Mouse (Mus musculus): ENCODE measurements at regions not wholly inside any gene's neighbourhood (a gene's known extent, or its start where the extent isn't known, plus 50 kb on each side); places are given as distances from the start of the nearest gene placed in this dataset.

DNA sequence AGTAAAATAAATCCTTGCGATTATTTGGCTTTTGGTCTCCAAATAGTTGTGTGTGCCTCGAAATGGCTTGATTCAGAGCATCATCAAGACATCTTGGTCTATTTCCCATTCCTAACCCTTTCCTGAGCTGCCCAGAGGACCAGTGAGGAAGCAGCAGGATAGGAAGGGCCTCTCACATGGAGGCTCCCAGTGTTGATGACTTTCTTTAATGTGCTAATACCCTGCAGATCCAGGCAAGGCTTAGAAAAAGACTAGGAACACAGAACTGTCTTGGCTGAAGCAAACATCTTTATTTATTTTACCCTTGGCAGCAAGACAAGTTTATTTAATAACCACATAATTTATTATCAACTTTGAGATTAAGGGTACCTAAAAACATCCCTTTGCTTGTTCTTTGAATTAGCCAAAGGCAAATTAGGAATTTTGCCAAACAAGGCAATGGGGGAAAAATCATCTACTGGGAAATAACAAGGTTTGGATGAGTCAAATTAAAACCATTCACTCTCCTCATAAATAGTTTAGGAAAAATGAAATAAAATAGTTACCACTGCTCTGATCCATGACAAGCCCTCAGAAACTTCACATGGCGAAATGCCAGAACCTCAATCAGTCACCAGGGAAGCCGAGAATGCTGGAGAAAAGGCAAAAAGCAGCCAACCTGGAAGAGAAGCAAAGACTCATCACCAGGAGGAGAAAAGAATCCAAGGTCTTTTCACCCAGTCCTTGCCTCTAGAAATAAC lies 263.1 kb upstream of the 1700056E22Rik start:
- Histone ChIP-seq H3K9me3 (ENCODE audit: control insufficient read depth, insufficient read depth, low read depth, low read length) (no peaks in the 10 kb centered on the region), H3K4me3 (ENCODE audit: insufficient read depth in 1 of 2, low read depth in 1 of 2, low read length in 2 of 2, poor library complexity in 1 of 2, severe bottlenecking in 1 of 2) (no peak overlapping the region), H3K4me1 (ENCODE audit: control insufficient read depth in 2 of 2, insufficient read depth in 2 of 2, low read length in 2 of 2, poor library complexity in 1 of 2) (no peaks in the 10 kb centered on the region), H3K27ac (ENCODE audit: insufficient read depth, low read depth, low read length, poor library complexity, severe bottlenecking) (no peak overlapping the region), H3K9ac (ENCODE audit: insufficient read depth, low read depth, low read length, poor library complexity, severe bottlenecking) (no peak overlapping the region), H3K36me3 (ENCODE audit: control insufficient read depth, insufficient read depth, low read length, poor library complexity, severe bottlenecking) (no peaks in the 10 kb centered on the region)
- TF ChIP-seq HCFC1 (IDR thresholded peaks at IDR 0.05; ENCODE audit: borderline replicate concordance, insufficient read depth, low read length) (no peak), CHD2 (IDR thresholded peaks at IDR 0.05; ENCODE audit: low read depth, low read length) (no peak), ZNF384 (IDR thresholded peaks at IDR 0.05; ENCODE audit: low read depth, low read length) (no peak), MAFK (IDR thresholded peaks at IDR 0.05; ENCODE audit: insufficient read depth, low read depth, low read length) (no peak), ZC3H11A (IDR thresholded peaks at IDR 0.05; ENCODE audit: borderline replicate concordance, low read depth, low read length) (no peak)
- in situ Hi-C loops (cut with MboI; ENCODE audit: low sequenced_read_pairs in 2 of 2, unreplicated experiment in 2 of 2) = no loop called here
- DNase-seq (ENCODE audit: low read depth, low spot score) = no peak

DNA sequence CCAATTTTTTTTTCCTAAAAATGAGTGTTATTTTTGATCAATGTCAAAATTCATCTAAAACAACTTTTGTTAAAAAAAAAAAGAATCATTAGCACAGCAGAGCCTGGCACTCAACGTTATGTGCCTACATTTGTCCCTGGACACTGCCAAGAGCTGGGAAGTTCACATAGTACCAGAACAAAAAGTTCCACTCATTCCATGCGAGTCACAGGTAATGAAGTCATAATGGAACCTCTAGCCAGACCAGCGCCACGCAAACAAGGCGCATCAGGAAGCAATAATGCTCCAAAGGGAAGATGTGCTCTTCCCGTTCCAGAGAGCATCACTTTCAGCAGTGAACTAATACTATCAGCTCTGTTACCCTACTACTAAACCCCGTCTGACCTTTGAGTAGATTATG lies 257.0 kb upstream of the 1700056E22Rik start:
- H3K4me3 ChIP-seq (ENCODE audit: insufficient read depth in 1 of 2, low read depth in 1 of 2, low read length in 2 of 2, poor library complexity in 1 of 2, severe bottlenecking in 1 of 2) = no peak overlapping the region
- DNase-seq (ENCODE audit: low read depth, low spot score) = no peak
- no peaks in the 10 kb centered on the region for H3K36me3 ChIP-seq (ENCODE audit: control insufficient read depth, insufficient read depth, low read length, poor library complexity, severe bottlenecking)
- H3K4me1 ChIP-seq (ENCODE audit: control insufficient read depth in 2 of 2, insufficient read depth in 2 of 2, low read length in 2 of 2, poor library complexity in 1 of 2) = no peaks in the 10 kb centered on the region
- no peak overlapping the region for H3K9ac ChIP-seq (ENCODE audit: insufficient read depth, low read depth, low read length, poor library complexity, severe bottlenecking)
- in situ Hi-C loops (cut with MboI; ENCODE audit: low sequenced_read_pairs in 2 of 2, unreplicated experiment in 2 of 2) = no loop called here
- H3K27ac ChIP-seq (ENCODE audit: insufficient read depth, low read depth, low read length, poor library complexity, severe bottlenecking) = no peak overlapping the region
- H3K9me3 ChIP-seq (ENCODE audit: control insufficient read depth, insufficient read depth, low read depth, low read length) = no peaks in the 10 kb centered on the region
- TF ChIP-seq ZC3H11A (IDR thresholded peaks at IDR 0.05; ENCODE audit: borderline replicate concordance, low read depth, low read length) = no peak
- TF ChIP-seq ZNF384 (IDR thresholded peaks at IDR 0.05; ENCODE audit: low read depth, low read length) = no peak
- TF ChIP-seq HCFC1 (IDR thresholded peaks at IDR 0.05; ENCODE audit: borderline replicate concordance, insufficient read depth, low read length) = no peak
- no peak for TF ChIP-seq CHD2 (IDR thresholded peaks at IDR 0.05; ENCODE audit: low read depth, low read length)
- no peak for TF ChIP-seq MAFK (IDR thresholded peaks at IDR 0.05; ENCODE audit: insufficient read depth, low read depth, low read length)

DNA sequence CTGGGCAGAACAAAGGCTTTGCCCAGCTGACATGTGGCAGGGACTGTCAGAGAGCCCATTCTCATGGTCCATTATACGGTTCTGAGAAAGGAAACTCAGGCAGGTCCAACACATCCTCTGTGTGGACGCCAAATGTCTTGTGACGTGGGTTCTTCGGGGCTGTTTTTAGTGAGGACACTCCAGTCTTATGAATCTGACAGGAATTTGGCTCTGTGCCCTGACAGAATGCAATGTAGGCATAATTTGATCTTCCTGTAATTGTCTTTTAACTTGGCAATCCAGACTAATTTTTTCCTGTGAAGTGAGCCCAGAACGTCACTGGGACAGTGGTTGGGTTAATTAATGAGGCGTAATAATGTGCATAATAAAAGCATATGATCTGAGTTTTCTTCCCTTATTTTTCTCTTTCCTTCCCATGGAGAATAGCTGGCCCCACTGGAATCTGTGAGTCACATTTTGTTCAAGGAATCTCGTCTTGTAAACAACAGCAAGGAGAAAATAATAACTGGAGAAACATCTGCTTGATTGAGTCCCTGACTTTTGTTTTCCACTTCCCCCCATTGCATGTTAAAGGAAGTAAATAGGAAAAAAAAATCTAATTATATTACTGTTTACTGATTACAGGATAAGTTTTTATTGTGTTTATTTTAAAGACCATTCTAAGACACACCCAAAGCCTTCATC lies 255.8 kb upstream of the 1700056E22Rik start:
- DNase-seq (ENCODE audit: low read depth, low spot score) = no peak
- no peak for TF ChIP-seq CHD2 (IDR thresholded peaks at IDR 0.05; ENCODE audit: low read depth, low read length)
- no peak for TF ChIP-seq MAFK (IDR thresholded peaks at IDR 0.05; ENCODE audit: insufficient read depth, low read depth, low read length)
- no peak for TF ChIP-seq ZNF384 (IDR thresholded peaks at IDR 0.05; ENCODE audit: low read depth, low read length)
- TF ChIP-seq HCFC1 (IDR thresholded peaks at IDR 0.05; ENCODE audit: borderline replicate concordance, insufficient read depth, low read length) = no peak
- no peak for TF ChIP-seq ZC3H11A (IDR thresholded peaks at IDR 0.05; ENCODE audit: borderline replicate concordance, low read depth, low read length)
- no peaks in the 10 kb centered on the region for H3K9me3 ChIP-seq (ENCODE audit: control insufficient read depth, insufficient read depth, low read depth, low read length)
- no peaks in the 10 kb centered on the region for H3K36me3 ChIP-seq (ENCODE audit: control insufficient read depth, insufficient read depth, low read length, poor library complexity, severe bottlenecking)
- in situ Hi-C loops (cut with MboI; ENCODE audit: low sequenced_read_pairs in 2 of 2, unreplicated experiment in 2 of 2) = no loop called here
- H3K4me3 ChIP-seq (ENCODE audit: insufficient read depth in 1 of 2, low read depth in 1 of 2, low read length in 2 of 2, poor library complexity in 1 of 2, severe bottlenecking in 1 of 2) = no peak overlapping the region
- no peak overlapping the region for H3K27ac ChIP-seq (ENCODE audit: insufficient read depth, low read depth, low read length, poor library complexity, severe bottlenecking)
- no peaks in the 10 kb centered on the region for H3K4me1 ChIP-seq (ENCODE audit: control insufficient read depth in 2 of 2, insufficient read depth in 2 of 2, low read length in 2 of 2, poor library complexity in 1 of 2)
- no peak overlapping the region for H3K9ac ChIP-seq (ENCODE audit: insufficient read depth, low read depth, low read length, poor library complexity, severe bottlenecking)

DNA sequence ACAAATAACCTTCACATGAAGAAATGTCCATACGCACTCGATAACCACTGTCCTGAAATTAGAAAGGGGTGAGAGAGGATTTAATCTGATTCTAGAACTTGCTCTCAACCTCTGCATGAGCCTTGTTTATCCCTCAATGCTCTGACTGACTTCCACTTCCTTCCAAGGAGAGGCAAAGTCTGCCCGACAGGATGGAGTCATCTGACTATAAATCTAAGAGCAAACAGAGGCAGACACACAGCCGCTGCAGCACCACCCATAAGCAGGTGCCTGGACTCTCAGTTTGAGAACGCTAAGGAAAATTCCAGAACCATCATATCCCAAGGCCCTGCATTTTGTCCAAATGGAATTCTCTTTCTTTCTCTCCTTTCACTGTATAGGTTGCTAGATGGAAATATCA lies 247.7 kb upstream of the 1700056E22Rik start:
- Histone ChIP-seq H3K9ac (ENCODE audit: insufficient read depth, low read depth, low read length, poor library complexity, severe bottlenecking) (no peak overlapping the region), H3K4me1 (ENCODE audit: control insufficient read depth in 2 of 2, insufficient read depth in 2 of 2, low read length in 2 of 2, poor library complexity in 1 of 2) (no peaks in the 10 kb centered on the region), H3K4me3 (ENCODE audit: insufficient read depth in 1 of 2, low read depth in 1 of 2, low read length in 2 of 2, poor library complexity in 1 of 2, severe bottlenecking in 1 of 2) (no peak overlapping the region), H3K36me3 (ENCODE audit: control insufficient read depth, insufficient read depth, low read length, poor library complexity, severe bottlenecking) (no peaks in the 10 kb centered on the region), H3K27ac (ENCODE audit: insufficient read depth, low read depth, low read length, poor library complexity, severe bottlenecking) (no peak overlapping the region), H3K9me3 (ENCODE audit: control insufficient read depth, insufficient read depth, low read depth, low read length) (no peaks in the 10 kb centered on the region)
- TF ChIP-seq ZC3H11A (IDR thresholded peaks at IDR 0.05; ENCODE audit: borderline replicate concordance, low read depth, low read length) (no peak), CHD2 (IDR thresholded peaks at IDR 0.05; ENCODE audit: low read depth, low read length) (no peak), MAFK (IDR thresholded peaks at IDR 0.05; ENCODE audit: insufficient read depth, low read depth, low read length) (no peak), HCFC1 (IDR thresholded peaks at IDR 0.05; ENCODE audit: borderline replicate concordance, insufficient read depth, low read length) (no peak), ZNF384 (IDR thresholded peaks at IDR 0.05; ENCODE audit: low read depth, low read length) (no peak)
- in situ Hi-C loops (cut with MboI; ENCODE audit: low sequenced_read_pairs in 2 of 2, unreplicated experiment in 2 of 2) = no loop called here
- no peak for DNase-seq (ENCODE audit: low read depth, low spot score)
